Mouse (Mus musculus) forebrain, embryonic 16.5 days (tissue): ENCODE data around the gene Syngap1. TPM values are rescaled to one million over a fixed set of nuclear protein-coding genes. Genes with fewer than 3 reads are reported as not detected.
"Not testable (repeated sequence)": the region's sequence is repeated elsewhere in the genome, so short reads cannot be mapped to it uniquely, and the experiment has no call there.

ENCODE experiments used
- ATAC-seq: fragments of 200-750 bp; cut with Nextera tagmentation; 2 replicates; pipeline ENCODE4 v1.8.0; 2017; ENCODE audit warnings: mild to moderate bottlenecking, moderate library complexity
- H3K27ac ChIP-seq: fragments of 300-500 bp; sonication (generic); 2 replicates; pipeline ENCODE4 v1.5.1; 2014; ENCODE audit warnings: low read length, control low read depth
- H3K27me3 ChIP-seq: fragments of 300-500 bp; sonication (generic); replicated peaks from 2 replicates; pipeline ENCODE4 v1.6.1; 2014; ENCODE audit warnings: low read length; ENCODE audit not compliant: control insufficient read depth, insufficient read depth
- H3K36me3 ChIP-seq: fragments of 300-500 bp; sonication (generic); 2 replicates; pipeline ENCODE4 v1.6.1; 2014; ENCODE audit not compliant: control insufficient read depth, insufficient read depth
- H3K4me1 ChIP-seq: fragments of 300-500 bp; sonication (generic); replicated peaks from 2 replicates; pipeline ENCODE4 v1.6.1; 2014; ENCODE audit warnings: low read length; ENCODE audit not compliant: control insufficient read depth, insufficient read depth
- H3K4me2 ChIP-seq: fragments of 300-500 bp; sonication (generic); 2 replicates; pipeline ENCODE4 v1.6.1; 2014; ENCODE audit warnings: mild to moderate bottlenecking, low read length, control low read depth
- H3K4me3 ChIP-seq: fragments of 300-500 bp; sonication (generic); replicated peaks from 2 replicates; pipeline ENCODE4 v1.5.1; 2014; ENCODE audit warnings: mild to moderate bottlenecking, low read length, control low read depth
- H3K9ac ChIP-seq: fragments of 300-500 bp; sonication (generic); replicated peaks from 2 replicates; pipeline ENCODE4 v1.6.1; 2014; ENCODE audit warnings: low read depth, low read length, control low read depth
- H3K9me3 ChIP-seq: fragments of 300-500 bp; sonication (generic); 2 replicates; pipeline ENCODE4 v1.6.1; 2016; ENCODE audit warnings: low read length; ENCODE audit not compliant: control insufficient read depth
- WGBS: fragments of 180-500 bp; shearing (Covaris S2); extraction: QIAGEN DNeasy Blood & Tissue Kit; methylation state at CpG from one replicate; pipeline ENCODE4 v1.1.7; 2014; 5-methylcytosine and 5-hydroxymethylcytosine counted together
- polyA plus RNA-seq: library from polyadenylated mRNA; unstranded; fragments of >200 nt; fragmentation: Nextera tagmentation; extraction: Ambion mirVana; gene quantifications from 2 replicates; pipeline ENCODE4 v1.2.1, GENCODE M21; 2015

Syngap1 gene
- 5.4 and 5.8 TPM in 2 replicates for polyA plus RNA-seq

GRCm38 (mm10) chr17:26941031-26941789 is at the start of gene Syngap1:
Gene Syngap1, plus strand, starts transcription at chr17:26941253.
- Histone ChIP-seq H3K4me3 (peak within 1 kb of the TSS; percentile 79), H3K4me2 (peak within 1 kb of the TSS; percentile 84), H3K9me3 (no peaks in the 10 kb centered on the region), H3K36me3 (no peaks in the 10 kb centered on the region), H3K4me1 (peaks cover 59% of the 10 kb centered on the region), H3K9ac (peak within 1 kb of the TSS; percentile 78), H3K27ac (peak within 1 kb of the TSS; percentile 96), H3K27me3 (no peaks in the 10 kb centered on the region)
- ATAC-seq = peak; percentile 37
- WGBS = 2% methylated on average over 23 of the region's 24 CpGs

DNA sequence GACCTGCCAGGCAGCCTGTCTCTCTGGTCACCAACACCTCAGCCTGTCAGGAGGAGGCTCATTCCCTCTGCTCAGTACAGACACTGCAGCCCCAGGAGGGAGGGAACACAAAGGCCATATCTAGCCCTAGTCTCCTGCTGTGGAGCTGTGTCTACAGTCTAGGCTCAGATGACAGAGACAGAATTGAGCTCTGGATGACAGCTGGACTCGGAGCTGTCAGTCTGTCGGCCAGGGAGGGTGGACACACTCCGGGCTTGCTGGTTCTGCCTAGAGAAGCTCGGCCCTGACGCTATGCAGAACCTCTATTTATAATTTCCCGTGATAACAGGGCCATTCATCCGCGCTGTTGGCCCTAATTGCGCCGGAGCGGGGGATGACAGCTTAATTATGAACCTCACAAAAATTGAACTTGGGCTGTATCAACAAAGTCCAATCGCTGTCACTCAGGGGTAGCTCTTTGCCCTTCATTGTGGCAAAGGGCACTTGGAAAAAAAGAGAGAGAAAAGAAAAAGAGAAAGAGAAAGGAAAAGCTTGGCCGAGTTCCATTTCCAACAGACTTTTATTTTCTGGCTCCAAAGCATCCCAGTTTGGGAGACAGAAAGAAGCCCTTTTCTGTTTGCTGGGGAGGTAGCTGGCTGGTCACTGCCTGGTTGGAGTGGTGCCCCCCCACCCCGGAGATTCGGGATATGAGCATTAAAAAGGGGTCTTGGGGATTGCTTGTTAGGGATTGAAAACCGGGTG is 48.2 kb upstream of the Syngap1 start:
- Histone ChIP-seq H3K9ac (0 out of 2 replicates have a peak overlapping the region, but pooled peaks have one; percentile 8), H3K4me2 (peak overlapping the region; percentile 16), H3K4me1 (peaks cover 21% of the 10 kb centered on the region), H3K9me3 (no peaks in the 10 kb centered on the region), H3K4me3 (no peak overlapping the region), H3K27me3 (no peaks in the 10 kb centered on the region), H3K36me3 (no peaks in the 10 kb centered on the region), H3K27ac (peak overlapping the region; percentile 72)
- 11% methylated on average over 16 of the region's 16 CpGs for WGBS
- ATAC-seq = peak; percentile 73

- no peak overlapping the region for H3K4me3 ChIP-seq
- H3K27me3 ChIP-seq = no peaks in the 10 kb centered on the region
- H3K36me3 ChIP-seq = no peaks in the 10 kb centered on the region
- H3K9me3 ChIP-seq = no peaks in the 10 kb centered on the region
- H3K9ac ChIP-seq = no peak overlapping the region
- ATAC-seq = no peak
- WGBS = 35% methylated on average over 6 of the region's 6 CpGs
- H3K27ac ChIP-seq = peak overlapping the region; percentile 66
- no peak overlapping the region for H3K4me2 ChIP-seq
- H3K4me1 ChIP-seq = peaks cover 21% of the 10 kb centered on the region
These were observed 47.6 kb upstream of the Syngap1 start for GRCm38 (mm10) chr17:26893492-26893891.

GRCm38 (mm10) chr17:26894342-26894741 is 46.7 kb upstream of the Syngap1 start:
- H3K9me3 ChIP-seq = no peaks in the 10 kb centered on the region
- H3K4me3 ChIP-seq = no peak overlapping the region
- peaks cover 21% of the 10 kb centered on the region for H3K4me1 ChIP-seq
- peak overlapping the region; percentile 66; the same call in 1 of the 2 replicates for H3K27ac ChIP-seq
- WGBS = 74% methylated on average over 6 of the region's 6 CpGs
- ATAC-seq = 0 out of 2 replicates have a peak, but pooled peaks have one; percentile 34
- H3K4me2 ChIP-seq = no peak overlapping the region
- H3K9ac ChIP-seq = no peak overlapping the region
- H3K27me3 ChIP-seq = no peaks in the 10 kb centered on the region
- H3K36me3 ChIP-seq = no peaks in the 10 kb centered on the region

DNA sequence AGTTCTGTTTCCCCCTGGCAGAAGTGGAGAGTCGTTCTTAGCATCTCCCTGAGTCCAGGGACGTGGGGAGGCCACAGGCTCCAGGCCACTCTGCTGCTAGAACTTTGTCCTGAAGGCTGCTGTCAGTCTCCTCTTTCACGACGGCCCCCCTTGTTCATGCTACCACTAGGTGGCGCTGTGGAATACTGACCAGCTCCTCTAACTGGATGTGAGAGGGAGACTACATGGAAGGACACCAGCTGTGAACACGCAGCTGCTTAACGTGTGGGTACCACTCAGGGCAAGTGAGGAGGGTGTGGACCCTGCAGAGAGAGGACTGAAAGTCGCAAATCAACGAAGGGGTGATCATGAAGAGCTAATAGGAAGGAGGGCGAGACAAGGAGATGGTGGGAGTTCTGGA is 45.5 kb upstream of the Syngap1 start:
- Histone ChIP-seq H3K27ac (no peak overlapping the region), H3K9ac (no peak overlapping the region), H3K4me3 (no peak overlapping the region), H3K4me2 (no peak overlapping the region), H3K27me3 (no peaks in the 10 kb centered on the region), H3K9me3 (no peaks in the 10 kb centered on the region), H3K36me3 (no peaks in the 10 kb centered on the region), H3K4me1 (peaks cover 21% of the 10 kb centered on the region)
- ATAC-seq = no peak
- 12% methylated on average over 10 of the region's 10 CpGs for WGBS

DNA sequence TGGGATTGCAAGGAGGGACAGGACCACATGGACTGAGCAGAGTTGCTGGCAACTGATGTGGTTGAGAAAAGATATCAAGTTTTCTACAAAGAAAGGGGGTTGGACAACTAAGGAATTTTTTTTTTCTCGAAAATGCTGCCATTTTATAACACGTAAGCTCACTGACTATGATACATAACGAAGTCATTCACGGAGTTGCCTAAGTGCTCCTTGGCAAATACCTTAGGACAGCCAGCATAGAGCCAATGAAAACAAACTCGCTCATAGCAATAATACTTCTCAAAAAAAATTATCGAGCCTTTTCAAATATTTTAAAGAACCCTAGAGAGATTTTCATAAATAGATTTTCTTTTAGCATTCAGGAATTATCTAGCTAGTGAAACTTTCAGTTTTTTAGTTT is 40.1 kb upstream of the Syngap1 start:
- H3K4me3 ChIP-seq = no peak overlapping the region
- H3K27me3 ChIP-seq = no peaks in the 10 kb centered on the region
- H3K4me2 ChIP-seq = no peak overlapping the region
- no peak overlapping the region for H3K27ac ChIP-seq
- no peak overlapping the region for H3K9ac ChIP-seq
- ATAC-seq = no peak
- no peaks in the 10 kb centered on the region for H3K4me1 ChIP-seq
- no peaks in the 10 kb centered on the region for H3K9me3 ChIP-seq
- 84% methylated on average over 6 of the region's 6 CpGs for WGBS
- H3K36me3 ChIP-seq = no peaks in the 10 kb centered on the region

DNA sequence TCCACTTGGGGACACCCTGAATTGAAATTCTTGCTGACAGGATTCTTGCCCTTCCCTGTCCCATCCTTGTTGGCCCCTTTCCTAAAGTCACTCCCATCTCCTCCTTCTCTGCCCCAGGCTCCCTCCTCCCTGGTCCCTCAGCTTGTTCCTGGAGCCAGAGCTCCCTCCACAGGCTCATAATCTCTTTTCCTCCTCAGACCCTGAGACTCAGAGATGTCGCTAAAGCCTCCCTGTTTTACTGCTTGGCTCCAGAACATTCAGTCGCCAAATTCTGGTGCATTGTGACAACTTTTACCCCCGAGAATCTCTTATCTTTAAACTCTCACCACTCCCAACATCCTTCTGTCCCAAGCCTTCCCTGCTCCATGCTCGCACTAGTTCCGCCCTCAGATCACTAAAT is 36.7 kb upstream of the Syngap1 start:
- Histone ChIP-seq H3K27me3 (no peaks in the 10 kb centered on the region), H3K4me3 (no peak overlapping the region), H3K9me3 (no peaks in the 10 kb centered on the region), H3K36me3 (no peaks in the 10 kb centered on the region), H3K4me1 (no peaks in the 10 kb centered on the region), H3K9ac (no peak overlapping the region), H3K27ac (no peak overlapping the region), H3K4me2 (no peak overlapping the region)
- no peak for ATAC-seq
- WGBS = 56% methylated on average over 5 of the region's 5 CpGs

GRCm38 (mm10) chr17:26907506-26907905 is 33.5 kb upstream of the Syngap1 start:
- not testable (repeated sequence) for H3K9ac ChIP-seq, ATAC-seq, H3K4me1 ChIP-seq, H3K9me3 ChIP-seq, H3K4me2 ChIP-seq, H3K27me3 ChIP-seq, H3K36me3 ChIP-seq, H3K4me3 ChIP-seq, H3K27ac ChIP-seq
- WGBS = 50% methylated on average over 14 of the region's 15 CpGs

DNA sequence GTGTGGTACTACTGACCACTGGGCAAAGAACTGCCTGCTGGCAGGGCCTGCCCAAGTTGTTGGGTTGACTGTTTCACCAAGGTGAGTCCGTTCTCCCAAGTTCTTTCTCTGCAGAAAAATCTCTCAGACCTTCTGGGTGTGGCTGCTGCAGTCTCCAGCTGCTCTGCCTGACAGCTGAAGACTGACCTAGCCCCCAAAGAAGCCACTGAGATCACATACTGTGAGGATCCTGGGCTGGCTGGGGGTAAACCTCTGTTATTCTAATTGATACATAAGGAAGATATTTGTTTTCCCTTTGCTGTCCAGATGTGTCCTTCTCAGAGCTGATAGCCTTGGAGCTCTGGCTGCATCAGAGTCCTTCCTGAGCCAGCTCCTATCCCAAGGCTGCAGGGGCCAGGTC is 25.8 kb upstream of the Syngap1 start:
- H3K9ac ChIP-seq = no peak overlapping the region
- peaks cover 7% of the 10 kb centered on the region for H3K4me1 ChIP-seq
- no peaks in the 10 kb centered on the region for H3K36me3 ChIP-seq
- H3K9me3 ChIP-seq = no peaks in the 10 kb centered on the region
- H3K27ac ChIP-seq = no peak overlapping the region
- WGBS = 59% methylated on average over 1 of the region's 1 CpGs
- H3K4me3 ChIP-seq = no peak overlapping the region
- H3K4me2 ChIP-seq = no peak overlapping the region
- ATAC-seq = no peak
- H3K27me3 ChIP-seq = no peaks in the 10 kb centered on the region
